Mouse (Mus musculus) embryonic facial prominence, embryonic 10.5 days (tissue): ENCODE results near the gene Fhad1. TPM values are rescaled to one million over a fixed set of nuclear protein-coding genes. Genes with fewer than 3 reads are reported as not detected.

Source experiments
- DNase-seq: peaks from one replicate; pipeline ENCODE4 v3.0.0-alpha.2; 2017; ENCODE audit warnings: low spot score
- H3K27ac ChIP-seq: fragments of 300-500 bp; sonication (generic); replicated peaks from 2 replicates; pipeline ENCODE4 v1.5.1; 2016; ENCODE audit warnings: mild to moderate bottlenecking
- H3K27me3 ChIP-seq: fragments of 300-500 bp; sonication (generic); replicated peaks from 2 replicates; pipeline ENCODE4 v1.6.1; 2016; ENCODE audit warnings: low read depth, mild to moderate bottlenecking; ENCODE audit not compliant: poor library complexity, severe bottlenecking
- H3K36me3 ChIP-seq: fragments of 300-500 bp; sonication (generic); replicated peaks from 2 replicates; pipeline ENCODE4 v1.6.1; 2016; ENCODE audit warnings: mild to moderate bottlenecking, moderate library complexity
- H3K4me1 ChIP-seq: fragments of 300-500 bp; sonication (generic); 2 replicates; pipeline ENCODE4 v1.6.1; 2016
- H3K4me3 ChIP-seq: fragments of 300-500 bp; sonication (generic); 2 replicates; pipeline ENCODE4 v1.5.1; 2016; ENCODE audit warnings: mild to moderate bottlenecking, moderate library complexity
- H3K9me3 ChIP-seq: fragments of 300-500 bp; sonication (generic); 2 replicates; pipeline ENCODE4 v1.6.1; 2016; ENCODE audit warnings: mild to moderate bottlenecking
- WGBS: fragments of 180-500 bp; shearing (Covaris S2); methylation state at CpG from one replicate; pipeline ENCODE4 v1.1.7; 2016; 5-methylcytosine and 5-hydroxymethylcytosine counted together
- polyA plus RNA-seq: library from polyadenylated mRNA; unstranded; fragments of >200 nt; fragmentation: Nextera tagmentation; extraction: Ambion mirVana; gene quantifications from 2 replicates; pipeline ENCODE4 v1.2.1, GENCODE M21; 2016

Gene Fhad1
- polyA plus RNA-seq, 1 experiment from 2014 or later: 0.50 TPM

- H3K27ac ChIP-seq: no peak overlapping the region
Observed at GRCm38 (mm10) chr4:141860246-141860841, 154.5 kb downstream of the Fhad1 start.

DNA sequence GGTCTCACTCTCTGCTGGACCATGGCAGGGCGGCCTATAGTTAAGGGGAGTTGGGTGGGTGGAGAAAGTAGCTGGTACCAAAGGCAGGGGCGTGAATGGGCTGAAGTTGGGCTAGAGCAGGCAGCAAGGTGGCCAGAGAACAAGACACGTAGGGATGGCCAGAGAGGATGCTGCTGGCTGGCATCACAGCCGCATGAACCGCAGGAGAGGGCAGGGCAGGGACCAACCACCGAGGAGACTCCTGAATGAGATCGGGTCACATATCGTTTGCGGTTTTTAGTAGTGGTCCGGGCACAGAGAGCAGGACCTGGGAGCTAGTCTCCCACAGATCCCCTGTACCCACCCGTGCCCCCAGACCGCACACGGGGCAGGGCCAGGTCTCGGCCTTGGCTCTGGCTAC, 155.5 kb downstream of the Fhad1 start:
- peaks cover 30% of the 10 kb centered on the region for H3K36me3 ChIP-seq
- WGBS: 93% methylated on average over 14 of the region's 14 CpGs

More at GRCm38 (mm10) chr4:141860246-141860841, 154.5 kb downstream of the Fhad1 start:
- H3K4me1 ChIP-seq: peaks cover 12% of the 10 kb centered on the region
- H3K27me3 ChIP-seq: no peaks in the 10 kb centered on the region
- H3K9me3 ChIP-seq: no peaks in the 10 kb centered on the region
- WGBS: 74% methylated on average over 19 of the region's 19 CpGs
- no peak overlapping the region for H3K4me3 ChIP-seq
- H3K36me3 ChIP-seq: peaks cover 30% of the 10 kb centered on the region
- DNase-seq: no peak

GRCm38 (mm10) chr4:141858501-141858900, 156.4 kb downstream of the Fhad1 start:
- no peaks in the 10 kb centered on the region; the same call in 1 of the 2 replicates for H3K9me3 ChIP-seq
- no peaks in the 10 kb centered on the region for H3K27me3 ChIP-seq
- H3K4me3 ChIP-seq: no peak overlapping the region
- DNase-seq: no peak
- H3K27ac ChIP-seq: no peak overlapping the region
- peaks cover 30% of the 10 kb centered on the region for H3K36me3 ChIP-seq
- WGBS: 92% methylated on average over 20 of the region's 20 CpGs
- peaks cover 7% of the 10 kb centered on the region for H3K4me1 ChIP-seq

More for the DNA sequence above, 155.5 kb downstream of the Fhad1 start:
- H3K27ac ChIP-seq: no peak overlapping the region
- peaks cover 12% of the 10 kb centered on the region for H3K4me1 ChIP-seq
- no peaks in the 10 kb centered on the region for H3K9me3 ChIP-seq
- H3K4me3 ChIP-seq: no peak overlapping the region
- no peak for DNase-seq
- H3K27me3 ChIP-seq: no peaks in the 10 kb centered on the region

- peak; percentile 88 for DNase-seq
- WGBS: 20% methylated on average over 10 of the region's 10 CpGs
- H3K27ac ChIP-seq: no peak overlapping the region
Observed at GRCm38 (mm10) chr4:141857422-141857930, 157.4 kb downstream of the Fhad1 start.

GRCm38 (mm10) chr4:141853437-141853836, 161.4 kb downstream of the Fhad1 start:
- Histone ChIP-seq H3K4me1 (no peaks in the 10 kb centered on the region; the same call in 1 of the 2 replicates), H3K27me3 (no peaks in the 10 kb centered on the region), H3K36me3 (no peaks in the 10 kb centered on the region), H3K9me3 (peaks cover 3% of the 10 kb centered on the region; the same call in 1 of the 2 replicates), H3K27ac (no peak overlapping the region), H3K4me3 (no peak overlapping the region)
- 83% methylated on average over 9 of the region's 9 CpGs for WGBS
- peak; percentile 66 for DNase-seq

More at GRCm38 (mm10) chr4:141857422-141857930, 157.4 kb downstream of the Fhad1 start:
- Histone ChIP-seq H3K4me3 (no peak overlapping the region), H3K4me1 (no peaks in the 10 kb centered on the region; the same call in 1 of the 2 replicates), H3K9me3 (peaks cover 3% of the 10 kb centered on the region; the same call in 1 of the 2 replicates), H3K36me3 (peaks cover 30% of the 10 kb centered on the region), H3K27me3 (no peaks in the 10 kb centered on the region)

DNA sequence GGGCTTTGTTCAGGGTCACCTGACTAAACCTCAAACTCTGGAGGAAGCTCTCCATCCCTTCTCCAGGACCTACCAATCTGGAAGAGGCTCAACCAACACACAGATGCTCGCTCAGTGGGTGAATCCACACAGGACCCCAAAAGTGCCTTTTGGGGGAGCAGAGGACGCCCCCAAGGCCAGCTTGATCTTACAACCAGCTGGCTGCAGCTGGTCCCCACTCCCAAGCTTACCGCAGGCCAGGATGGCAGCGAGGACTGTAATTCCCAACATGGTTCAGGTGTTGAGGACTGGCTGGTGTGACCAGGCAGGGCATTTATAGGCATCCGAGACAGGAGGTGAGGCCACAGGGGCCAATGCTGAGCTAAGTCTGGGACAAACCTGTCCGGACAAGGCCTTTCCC, 168.9 kb downstream of the Fhad1 start, which contains the start of gene Ctrc:
Gene Ctrc, minus strand, starts transcription at position 361 of the 400 bp plus-strand sequence.
- Histone ChIP-seq H3K4me1 (no peaks in the 10 kb centered on the region), H3K4me3 (no peak within 1 kb of the TSS), H3K27ac (no peak within 1 kb of the TSS), H3K36me3 (no peaks in the 10 kb centered on the region), H3K27me3 (no peaks in the 10 kb centered on the region), H3K9me3 (no peaks in the 10 kb centered on the region)
- 82% methylated on average over 6 of the region's 6 CpGs for WGBS
- no peak for DNase-seq

Other genes with a start within 250 kb of the Fhad1 start
- 4.0 and 4.8 TPM in 2 replicates for gene Dnajc16, start 224.2 kb downstream of the Fhad1 start, polyA plus RNA-seq
- 21.2 and 23.1 TPM in 2 replicates for gene Casp9, start 221.5 kb downstream of the Fhad1 start, polyA plus RNA-seq
- not detected in 2 replicates for gene Cela2a, start 188.9 kb downstream of the Fhad1 start, polyA plus RNA-seq
- not detected in 2 replicates for gene Ctrc, start 168.7 kb downstream of the Fhad1 start, polyA plus RNA-seq
- 40.7 and 41.8 TPM in 2 replicates for gene Efhd2, start 140.2 kb downstream of the Fhad1 start, polyA plus RNA-seq
- 9.5 and 9.7 TPM in 2 replicates for gene Tmem51, start 69.2 kb upstream of the Fhad1 start, polyA plus RNA-seq
- 13.3 and 13.8 TPM in 2 replicates for gene Kazn, start 224.3 kb upstream of the Fhad1 start, polyA plus RNA-seq